Mouse (Mus musculus): ENCODE data around the gene Echdc3. TPM values are rescaled to one million over a fixed set of nuclear protein-coding genes. Genes with fewer than 3 reads are reported as not detected.

The Echdc3 gene
- total and polyA plus RNA-seq, 2 experiments from 2014 or later = 16.9 to 17.3 TPM

GRCm38 (mm10) chr2:6209116-6209515 is 3.7 kb downstream of the Echdc3 start:
- no peak overlapping the region for H3K4me2 ChIP-seq (ENCODE audit: low read depth, low read length)
- H3K27me3 ChIP-seq (ENCODE audit: control insufficient read depth, insufficient read depth, low read length) = no peaks in the 10 kb centered on the region
- peaks cover 13% of the 10 kb centered on the region; the same call in 1 of the 2 replicates for H3K4me1 ChIP-seq (ENCODE audit: control insufficient read depth, insufficient read depth)
- no peaks in the 10 kb centered on the region for H3K9me3 ChIP-seq (replicated peaks; ENCODE audit: control insufficient read depth, low read length)
- H3K4me3 ChIP-seq (ENCODE audit: low read depth, low read length) = no peak overlapping the region
- TF ChIP-seq EP300 (IDR thresholded peaks at IDR 0.05; ENCODE audit: low read depth) = no peak
- H3K9ac ChIP-seq (replicated peaks; ENCODE audit: low read depth, low read length) = no peak overlapping the region
- WGBS = 57% methylated on average over 11 of the region's 11 CpGs
- no peaks in the 10 kb centered on the region for H3K36me3 ChIP-seq (replicated peaks; ENCODE audit: control insufficient read depth, insufficient read depth, low read length)
- DNase-seq (ENCODE audit: low spot score) (no peak), ATAC-seq (ENCODE audit: insufficient read depth, low read depth) (no peak)
- H3K27ac ChIP-seq (ENCODE audit: low read depth) = no peak overlapping the region

- Histone ChIP-seq H3K36me3 (replicated peaks; ENCODE audit: control insufficient read depth, insufficient read depth, low read length) (no peaks in the 10 kb centered on the region), H3K4me2 (ENCODE audit: low read depth, low read length) (no peak overlapping the region), H3K4me3 (ENCODE audit: low read depth, low read length) (no peak overlapping the region), H3K27ac (ENCODE audit: low read depth) (no peak overlapping the region), H3K4me1 (ENCODE audit: control insufficient read depth, insufficient read depth) (peaks cover 9% of the 10 kb centered on the region; the same call in 1 of the 2 replicates), H3K27me3 (ENCODE audit: control insufficient read depth, insufficient read depth, low read length) (no peaks in the 10 kb centered on the region), H3K9me3 (replicated peaks; ENCODE audit: control insufficient read depth, low read length) (no peaks in the 10 kb centered on the region), H3K9ac (replicated peaks; ENCODE audit: low read depth, low read length) (no peak overlapping the region)
- DNase-seq (ENCODE audit: low spot score) = no peak
- TF ChIP-seq CTCF (IDR thresholded peaks at IDR 0.05; ENCODE audit: low read depth) (no peak), EP300 (IDR thresholded peaks at IDR 0.05; ENCODE audit: low read depth) (no peak)
- 86% methylated on average over 2 of the region's 2 CpGs for WGBS
- no peak for ATAC-seq (ENCODE audit: insufficient read depth, low read depth)
Observed at GRCm38 (mm10) chr2:6207736-6208135, 5.1 kb downstream of the Echdc3 start.

- no peak for ATAC-seq (ENCODE audit: insufficient read depth, low read depth)
- TF ChIP-seq EP300 (IDR thresholded peaks at IDR 0.05; ENCODE audit: low read depth) = no peak
- TF ChIP-seq CTCF (IDR thresholded peaks at IDR 0.05; ENCODE audit: low read depth) = no peak
Observed at GRCm38 (mm10) chr2:6196363-6196973, 16.4 kb downstream of the Echdc3 start.

GRCm38 (mm10) chr2:6195468-6196239 is 17.2 kb downstream of the Echdc3 start:
- Histone ChIP-seq H3K9ac (replicated peaks; ENCODE audit: low read depth, low read length) (no peak overlapping the region), H3K27me3 (ENCODE audit: control insufficient read depth, insufficient read depth, low read length) (no peaks in the 10 kb centered on the region)
- WGBS = 72% methylated on average over 15 of the region's 15 CpGs

More at GRCm38 (mm10) chr2:6196363-6196973, 16.4 kb downstream of the Echdc3 start:
- no peak overlapping the region for H3K27ac ChIP-seq (ENCODE audit: low read depth)
- WGBS = 66% methylated on average over 10 of the region's 10 CpGs
- H3K9me3 ChIP-seq (replicated peaks; ENCODE audit: control insufficient read depth, low read length) = no peaks in the 10 kb centered on the region
- no peaks in the 10 kb centered on the region for H3K4me1 ChIP-seq (ENCODE audit: control insufficient read depth, insufficient read depth)
- no peaks in the 10 kb centered on the region for H3K36me3 ChIP-seq (replicated peaks; ENCODE audit: control insufficient read depth, insufficient read depth, low read length)
- DNase-seq (ENCODE audit: low spot score) = no peak
- no peak overlapping the region for H3K4me3 ChIP-seq (ENCODE audit: low read depth, low read length)
- H3K9ac ChIP-seq (replicated peaks; ENCODE audit: low read depth, low read length) = no peak overlapping the region
- H3K4me2 ChIP-seq (ENCODE audit: low read depth, low read length) = no peak overlapping the region
- H3K27me3 ChIP-seq (ENCODE audit: control insufficient read depth, insufficient read depth, low read length) = no peaks in the 10 kb centered on the region

GRCm38 (mm10) chr2:6194497-6194896 is 18.3 kb downstream of the Echdc3 start:
- no peak overlapping the region for H3K27ac ChIP-seq (ENCODE audit: low read depth)
- no peaks in the 10 kb centered on the region for H3K4me1 ChIP-seq (ENCODE audit: control insufficient read depth, insufficient read depth)
- no peak overlapping the region for H3K4me2 ChIP-seq (ENCODE audit: low read depth, low read length)
- 65% methylated on average over 7 of the region's 7 CpGs for WGBS
- ATAC-seq (ENCODE audit: insufficient read depth, low read depth) (no peak), DNase-seq (ENCODE audit: low spot score) (no peak)
- no peak overlapping the region for H3K9ac ChIP-seq (replicated peaks; ENCODE audit: low read depth, low read length)
- no peaks in the 10 kb centered on the region for H3K9me3 ChIP-seq (replicated peaks; ENCODE audit: control insufficient read depth, low read length)
- H3K27me3 ChIP-seq (ENCODE audit: control insufficient read depth, insufficient read depth, low read length) = no peaks in the 10 kb centered on the region
- H3K36me3 ChIP-seq (replicated peaks; ENCODE audit: control insufficient read depth, insufficient read depth, low read length) = no peaks in the 10 kb centered on the region
- H3K4me3 ChIP-seq (ENCODE audit: low read depth, low read length) = no peak overlapping the region
- TF ChIP-seq CTCF (IDR thresholded peaks at IDR 0.05; ENCODE audit: low read depth) = no peak
- TF ChIP-seq EP300 (IDR thresholded peaks at IDR 0.05; ENCODE audit: low read depth) = no peak

More at GRCm38 (mm10) chr2:6195468-6196239, 17.2 kb downstream of the Echdc3 start:
- no peak for ATAC-seq (ENCODE audit: insufficient read depth, low read depth)
- H3K9me3 ChIP-seq (replicated peaks; ENCODE audit: control insufficient read depth, low read length) = no peaks in the 10 kb centered on the region
- DNase-seq (ENCODE audit: low spot score) = no peak
- H3K27ac ChIP-seq (ENCODE audit: low read depth) = no peak overlapping the region
- no peak overlapping the region for H3K4me3 ChIP-seq (ENCODE audit: low read depth, low read length)
- TF ChIP-seq EP300 (IDR thresholded peaks at IDR 0.05; ENCODE audit: low read depth) (no peak), CTCF (IDR thresholded peaks at IDR 0.05; ENCODE audit: low read depth) (no peak)
- H3K4me1 ChIP-seq (ENCODE audit: control insufficient read depth, insufficient read depth) = no peaks in the 10 kb centered on the region
- no peak overlapping the region for H3K4me2 ChIP-seq (ENCODE audit: low read depth, low read length)
- no peaks in the 10 kb centered on the region for H3K36me3 ChIP-seq (replicated peaks; ENCODE audit: control insufficient read depth, insufficient read depth, low read length)

All from heart, postnatal 0 days (tissue).